Mouse (Mus musculus): Measurements from ENCODE around the gene Gpr152. TPM values are rescaled to one million over a fixed set of nuclear protein-coding genes. Genes with fewer than 3 reads are reported as not detected.

The Gpr152 gene
- total and polyA plus RNA-seq, 3 experiments: 0.03 TPM; not detected in 2

GRCm38 (mm10) chr19:4191528-4192250, 52.1 kb downstream of the Gpr152 start, which contains the start of gene Ppp1ca (continued):
- TF ChIP-seq POLR2AphosphoS5 (IDR thresholded peaks at IDR 0.05; ENCODE audit: borderline replicate concordance, low read depth, low read length): peak; percentile 79; the same call in 1 of the 2 replicates
- no peak for TF ChIP-seq TAL1 (IDR thresholded peaks at IDR 0.05; ENCODE audit: low read length)
- no peak for TF ChIP-seq GABPA (IDR thresholded peaks at IDR 0.05; ENCODE audit: low read depth, low read length)
- no peak for TF ChIP-seq GATA1 (IDR thresholded peaks at IDR 0.05; ENCODE audit: low read depth, low read length)
- 0 out of 2 replicates have a peak, but pooled peaks have one; percentile 29 for TF ChIP-seq SMC3 (IDR thresholded peaks at IDR 0.05; ENCODE audit: low read depth, low read length)
- no peak for TF ChIP-seq ZKSCAN1 (IDR thresholded peaks at IDR 0.05; ENCODE audit: low read depth, low read length)
- TF ChIP-seq MYB (IDR thresholded peaks at IDR 0.05; ENCODE audit: low read depth, low read length): no peak
- TF ChIP-seq CTCF (IDR thresholded peaks at IDR 0.05 in 2 of 3, conservative IDR thresholded peaks at IDR 0.05 in 1 of 3; ENCODE audit: control insufficient read depth in 1 of 3, insufficient read depth in 1 of 3, low read depth in 2 of 3, low read length in 3 of 3, poor library complexity in 1 of 3, severe bottlenecking in 1 of 3): peak in 2 of 3 experiments; percentile 74 to 86; a peak in 5 of 6 replicates
- peak; percentile 80 for TF ChIP-seq NELFE (IDR thresholded peaks at IDR 0.05; ENCODE audit: low read depth, low read length)
- TF ChIP-seq UBTF (IDR thresholded peaks at IDR 0.05; ENCODE audit: borderline replicate concordance, insufficient read depth, low read depth, low read length): no peak; the same call in 1 of the 2 replicates

GRCm38 (mm10) chr19:4192251-4192985, 52.8 kb downstream of the Gpr152 start:
- peaks cover 6 to 19% of the 10 kb centered on the region in 2 experiments; a peak in 3 of 4 replicates for H3K36me3 ChIP-seq (ENCODE audit: control insufficient read depth in 1 of 2, insufficient read depth in 2 of 2, low read length in 2 of 2)
- peaks cover 6 to 20% of the 10 kb centered on the region in 2 experiments for H3K4me1 ChIP-seq (ENCODE audit: control insufficient read depth in 1 of 2, insufficient read depth in 2 of 2, low read length in 2 of 2)
- peak overlapping the region; percentile 85 to 88 for H3K4me3 ChIP-seq (ENCODE audit: control insufficient read depth in 1 of 2, insufficient read depth in 1 of 2, low read depth in 2 of 2, low read length in 2 of 2)
- peak overlapping the region; percentile 99 for H3K9ac ChIP-seq (ENCODE audit: control insufficient read depth, low read depth, low read length, poor library complexity, severe bottlenecking)
- DNase-seq (ENCODE audit: low read depth, low spot score): peak; percentile 50
- no peaks in the 10 kb centered on the region for H3K9me3 ChIP-seq (replicated peaks; ENCODE audit: insufficient read depth, low read length)
- peaks cover 28% of the 10 kb centered on the region for H3K79me2 ChIP-seq (ENCODE audit: control insufficient read depth, insufficient read depth, low read length, poor library complexity)
- TF ChIP-seq TBP (IDR thresholded peaks at IDR 0.05; ENCODE audit: low read depth, low read length) (no peak), UBTF (IDR thresholded peaks at IDR 0.05; ENCODE audit: borderline replicate concordance, insufficient read depth, low read depth, low read length) (no peak), CHD2 (IDR thresholded peaks at IDR 0.05; ENCODE audit: low read length) (no peak), USF2 (IDR thresholded peaks at IDR 0.05; ENCODE audit: borderline replicate concordance in 1 of 2, insufficient read depth in 1 of 2, low read depth in 1 of 2, low read length in 2 of 2) (no peak), TAL1 (IDR thresholded peaks at IDR 0.05; ENCODE audit: low read length) (no peak), SMC3 (IDR thresholded peaks at IDR 0.05; ENCODE audit: low read depth, low read length) (no peak), ELF1 (IDR thresholded peaks at IDR 0.05; ENCODE audit: low read depth, low read length) (no peak), MAX (IDR thresholded peaks at IDR 0.05; ENCODE audit: low read length) (no peak), MAFK (IDR thresholded peaks at IDR 0.05; ENCODE audit: borderline replicate concordance, low read depth, low read length) (no peak), MXI1 (IDR thresholded peaks at IDR 0.05; ENCODE audit: low read depth, low read length) (peak; percentile 13), CHD1 (IDR thresholded peaks at IDR 0.05; ENCODE audit: low read depth, low read length) (no peak), POLR2A (IDR thresholded peaks at IDR 0.05; ENCODE audit: control insufficient read depth in 1 of 2, insufficient read depth in 1 of 2, low read depth in 1 of 2, low read length in 2 of 2, poor library complexity in 1 of 2) (peak in 1 of 2 experiments; percentile 95; a peak in 1 of 4 replicates), JUND (IDR thresholded peaks at IDR 0.05; ENCODE audit: low read depth, low read length) (no peak), ZNF384 (IDR thresholded peaks at IDR 0.05; ENCODE audit: low read depth, low read length) (no peak), POLR2AphosphoS2 (IDR thresholded peaks at IDR 0.05; ENCODE audit: low read length) (no peak), NRF1 (IDR thresholded peaks at IDR 0.05; ENCODE audit: insufficient read depth, low read depth, low read length, poor library complexity, severe bottlenecking) (no peak), ZKSCAN1 (IDR thresholded peaks at IDR 0.05; ENCODE audit: low read depth, low read length) (no peak), ETS1 (IDR thresholded peaks at IDR 0.05; ENCODE audit: low read depth, low read length) (no peak), KAT2A (conservative IDR thresholded peaks at IDR 0.05; ENCODE audit: low read depth, low read length) (no peak), POLR2AphosphoS5 (IDR thresholded peaks at IDR 0.05; ENCODE audit: borderline replicate concordance, low read depth, low read length) (no peak), MYB (IDR thresholded peaks at IDR 0.05; ENCODE audit: low read depth, low read length) (no peak), RCOR1 (IDR thresholded peaks at IDR 0.05; ENCODE audit: low read depth, low read length) (no peak), E2F4 (IDR thresholded peaks at IDR 0.05; ENCODE audit: borderline replicate concordance, low read depth, low read length) (no peak), SIN3A (IDR thresholded peaks at IDR 0.05; ENCODE audit: low read length) (peak; percentile 9; the same call in 1 of the 2 replicates), MEF2A (IDR thresholded peaks at IDR 0.05; ENCODE audit: extremely low read depth, insufficient replicate concordance, low read depth, low read length, poor library complexity, severe bottlenecking) (no peak)
- no peaks in the 10 kb centered on the region for H3K27me3 ChIP-seq (ENCODE audit: control insufficient read depth in 1 of 2, insufficient read depth in 2 of 2, low read length in 2 of 2)
- peak overlapping the region; percentile 74 for H3K27ac ChIP-seq (ENCODE audit: control insufficient read depth, low read depth, low read length)

Data from MEL (cell line).